Mouse (Mus musculus): Measurements from ENCODE around the gene Nedd4.

Nedd4 gene

DNA sequence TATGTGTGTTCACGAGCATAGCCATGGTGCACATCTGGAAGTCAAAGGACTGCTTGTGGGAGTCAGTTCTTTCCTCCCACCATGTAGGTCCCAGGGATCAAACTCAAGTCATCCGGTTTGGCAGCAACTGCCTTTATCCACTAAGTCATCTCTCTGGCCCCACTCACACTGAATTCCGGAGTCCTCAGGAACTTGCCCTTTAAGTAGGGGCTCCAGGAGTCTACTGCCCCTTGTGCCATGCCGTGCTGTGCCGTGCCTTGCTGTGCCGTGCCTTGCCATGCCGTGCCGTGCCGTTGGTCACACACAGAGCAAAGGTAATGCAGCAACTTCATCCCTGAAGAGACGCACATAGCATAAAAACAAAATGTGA lies 129.1 kb downstream of the Nedd4 start:
- DNase-seq (ENCODE audit: low spot score in 2 of 2) = no peak

DNA sequence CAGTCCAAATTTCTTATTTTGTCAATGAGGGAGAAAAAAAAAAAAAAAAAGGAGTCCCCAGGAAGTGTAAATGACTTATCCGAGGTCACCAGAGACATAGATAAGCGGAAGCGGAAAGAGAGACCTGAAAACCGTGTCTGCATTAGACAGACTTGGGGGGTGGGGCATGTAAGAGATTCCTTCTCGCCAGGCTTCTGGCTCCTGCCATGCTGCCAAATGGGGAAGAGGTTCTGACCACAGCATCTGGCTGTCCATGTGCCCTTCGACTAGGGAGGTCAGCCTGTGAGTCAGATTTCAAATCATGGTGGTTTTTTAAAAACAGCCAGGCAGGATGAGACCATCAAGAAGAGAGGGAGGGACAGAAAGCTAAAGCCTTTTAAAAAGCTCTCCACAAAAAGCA lies 129.5 kb downstream of the Nedd4 start:
- DNase-seq (ENCODE audit: low spot score in 2 of 2) = no peak

DNA sequence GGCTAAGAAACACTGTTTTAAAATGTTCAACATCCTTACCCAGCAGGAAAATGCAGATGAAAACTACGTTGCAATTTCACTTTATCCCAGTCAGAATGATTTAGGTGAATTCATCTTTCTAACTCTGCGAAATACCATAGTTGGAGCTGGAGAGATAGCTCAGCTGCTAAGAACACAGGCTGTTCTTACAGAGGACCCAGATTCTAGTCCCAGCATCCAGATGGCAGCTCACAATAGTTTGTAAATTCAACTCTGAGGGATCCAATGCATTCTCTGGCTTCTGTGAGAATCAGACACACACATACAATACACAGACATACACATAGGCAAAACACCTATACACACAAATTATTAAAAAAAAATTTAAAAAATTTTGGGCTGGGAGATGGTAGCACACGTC lies 133.1 kb downstream of the Nedd4 start:
- DNase-seq (ENCODE audit: low spot score in 2 of 2) = no peak

DNA sequence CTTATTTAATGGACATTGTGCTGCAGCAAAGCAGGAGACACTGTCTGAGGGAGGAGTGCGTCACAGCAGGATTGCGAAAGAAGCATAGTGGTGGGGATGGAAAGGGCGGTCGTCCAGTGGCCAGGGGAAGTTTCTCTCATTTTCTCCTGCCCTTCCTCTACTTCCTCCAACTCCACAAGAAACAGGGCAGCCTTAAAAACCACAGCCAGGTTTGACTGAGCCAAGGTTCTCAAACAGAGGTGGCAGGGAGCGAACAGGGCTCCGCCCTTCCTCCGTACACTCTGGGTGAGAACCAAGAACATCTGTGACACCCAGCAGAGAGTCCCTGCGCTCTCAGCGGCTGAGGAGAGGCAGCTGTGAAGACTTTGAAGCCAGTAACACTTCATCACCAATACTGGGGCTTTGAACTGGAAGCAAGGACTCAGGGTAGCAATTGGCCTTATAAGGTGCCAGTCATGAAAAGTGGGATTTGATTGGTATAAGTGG lies 135.0 kb downstream of the Nedd4 start:
- no peak for DNase-seq (ENCODE audit: low spot score in 2 of 2)
